Mouse (Mus musculus) liver, adult (tissue): ENCODE data around the gene Hpse2.

ENCODE experiments used
- GATA4 ChIP-seq: IDR thresholded peaks from 2 replicates; pipeline ENCODE4 v1.6.1; 2014; ENCODE audit warnings: mild to moderate bottlenecking, low read length; ENCODE audit not compliant: insufficient replicate concordance

Gene Hpse2

GRCm38 (mm10) chr19:43306756-43307155 is 81.4 kb downstream of the Hpse2 start:
- no peak for TF ChIP-seq GATA4

GRCm38 (mm10) chr19:43243993-43244392 is 144.2 kb downstream of the Hpse2 start:
- no peak for TF ChIP-seq GATA4

DNA sequence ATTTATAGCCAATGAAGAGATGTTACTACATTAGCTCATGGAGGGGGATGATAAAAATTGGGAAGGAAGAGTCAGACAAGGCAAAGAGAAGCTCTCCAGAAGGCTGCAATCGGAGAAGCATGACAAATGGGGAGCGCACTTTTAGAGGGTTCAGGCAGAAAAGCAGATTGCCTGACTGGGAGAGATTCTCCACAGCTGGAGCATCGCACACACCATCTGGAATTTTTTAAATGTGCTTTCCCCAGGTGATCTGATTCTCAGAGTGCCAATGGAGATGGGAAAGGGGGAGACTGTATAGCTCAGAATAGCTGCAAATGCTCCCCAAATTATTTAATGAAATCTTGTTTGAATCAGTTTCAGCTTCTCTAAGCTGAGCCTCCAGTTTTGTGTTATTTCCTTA is 156.4 kb downstream of the Hpse2 start:
- TF ChIP-seq GATA4: no peak

DNA sequence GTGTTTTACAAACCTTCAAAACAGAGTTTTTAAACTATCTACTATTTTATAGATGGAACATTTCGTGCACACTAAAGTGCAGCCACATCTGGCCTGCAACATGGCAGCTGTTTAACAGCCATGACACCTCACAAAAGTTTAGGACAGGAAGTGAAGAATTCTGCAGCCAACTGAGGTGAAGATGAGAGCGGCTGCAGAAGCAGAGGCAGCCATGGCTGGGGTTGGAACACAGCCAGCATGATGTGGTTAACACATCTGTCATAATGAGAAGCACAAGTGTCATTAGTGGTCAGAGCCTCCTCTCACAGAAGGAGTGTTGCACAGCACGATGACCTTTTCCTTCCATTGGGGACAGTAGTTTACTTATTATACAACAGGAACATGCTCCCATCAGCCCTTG is 194.6 kb downstream of the Hpse2 start:
- no peak for TF ChIP-seq GATA4

- TF ChIP-seq GATA4: no peak
Measured at GRCm38 (mm10) chr19:43175437-43175965, 212.7 kb downstream of the Hpse2 start.

DNA sequence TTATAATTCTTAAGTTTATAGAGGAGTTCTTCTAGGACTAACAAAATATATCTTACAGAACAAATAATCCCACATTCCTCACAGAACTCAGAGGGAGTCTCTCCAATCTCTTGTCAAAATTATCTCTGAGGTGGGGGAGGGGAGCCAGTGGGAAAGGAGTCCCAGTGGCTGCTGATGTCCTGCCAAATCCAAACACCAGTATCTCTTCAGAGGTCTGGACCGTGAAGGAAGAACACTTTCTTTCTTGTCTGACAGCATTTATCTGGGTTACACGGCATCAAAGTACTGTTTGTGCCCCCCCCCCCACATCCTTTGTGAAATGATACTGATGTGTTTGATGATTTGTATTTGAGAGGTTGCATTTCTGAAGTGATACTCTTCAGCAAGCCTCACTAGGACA is 213.3 kb downstream of the Hpse2 start:
- no peak for TF ChIP-seq GATA4

GRCm38 (mm10) chr19:43156085-43156484 is 232.1 kb downstream of the Hpse2 start:
- TF ChIP-seq GATA4: no peak

- TF ChIP-seq GATA4: no peak
Measured at GRCm38 (mm10) chr19:43155582-43155981, 232.6 kb downstream of the Hpse2 start.

DNA sequence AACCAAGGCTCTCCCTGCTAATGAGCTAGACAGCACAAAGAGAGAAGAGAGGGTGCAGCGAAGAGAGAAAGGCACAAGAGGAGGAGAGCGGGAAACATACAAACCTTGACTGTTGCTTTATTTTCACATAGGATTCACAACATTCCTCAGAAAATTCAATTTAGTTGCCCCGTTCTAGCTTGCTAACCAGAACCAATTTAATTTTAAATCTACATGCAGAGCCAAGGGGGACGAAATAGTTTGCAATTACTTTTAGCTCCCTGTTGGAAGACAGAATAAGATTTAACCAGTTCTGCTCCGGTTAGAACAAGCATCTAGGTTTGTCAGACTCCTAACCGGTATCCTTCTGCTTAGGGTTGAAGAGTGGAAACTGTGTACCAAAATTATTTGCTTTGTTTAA is 240.3 kb downstream of the Hpse2 start:
- no peak for TF ChIP-seq GATA4

DNA sequence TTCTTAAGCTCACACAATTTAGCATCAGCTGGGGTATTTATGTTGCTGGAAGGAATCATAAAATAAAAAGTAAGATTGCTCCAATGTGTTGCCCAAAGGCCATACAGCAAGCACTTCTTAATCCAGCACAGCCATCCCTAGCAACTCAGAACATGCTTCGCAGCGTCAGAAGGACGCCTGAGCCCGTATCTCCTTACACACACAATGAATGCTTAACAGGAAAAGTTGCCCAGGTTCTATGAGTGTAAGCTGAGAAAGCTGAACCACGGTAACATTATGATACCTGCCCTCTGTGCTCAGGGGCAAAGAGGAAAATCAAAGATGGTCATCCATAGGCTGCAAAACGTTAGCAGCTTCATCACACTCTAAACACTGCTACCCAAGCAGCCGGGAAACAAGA is 241.3 kb downstream of the Hpse2 start:
- no peak for TF ChIP-seq GATA4

DNA sequence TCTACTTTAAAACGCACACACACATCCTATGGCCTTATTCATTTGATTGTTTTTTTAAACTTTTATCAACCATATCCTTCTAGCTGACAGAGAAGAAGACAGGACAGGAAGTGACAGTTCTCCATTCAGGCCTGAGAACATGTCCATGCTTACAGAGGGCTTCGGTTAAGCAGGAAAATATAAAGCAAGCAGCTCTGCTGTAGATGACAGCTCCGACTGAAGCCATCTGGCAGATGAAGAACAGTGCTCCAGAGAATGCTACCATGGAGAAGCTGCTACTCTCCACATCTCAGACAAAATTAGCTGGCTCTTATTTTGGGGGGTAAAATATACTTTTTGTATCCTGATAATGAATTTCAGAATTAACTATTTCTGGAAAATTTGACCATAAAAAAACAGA is 246.5 kb downstream of the Hpse2 start:
- TF ChIP-seq GATA4: no peak

- TF ChIP-seq GATA4: no peak
Measured at GRCm38 (mm10) chr19:43109796-43110195, 278.4 kb downstream of the Hpse2 start.

- no peak for TF ChIP-seq GATA4
Measured at GRCm38 (mm10) chr19:43096915-43097314, 291.2 kb downstream of the Hpse2 start.

GRCm38 (mm10) chr19:43087216-43087615 is 300.9 kb downstream of the Hpse2 start:
- no peak for TF ChIP-seq GATA4

GRCm38 (mm10) chr19:43064155-43064554 is 324.0 kb downstream of the Hpse2 start:
- TF ChIP-seq GATA4: 0 out of 2 replicates have a peak, but pooled peaks have one; percentile 12

DNA sequence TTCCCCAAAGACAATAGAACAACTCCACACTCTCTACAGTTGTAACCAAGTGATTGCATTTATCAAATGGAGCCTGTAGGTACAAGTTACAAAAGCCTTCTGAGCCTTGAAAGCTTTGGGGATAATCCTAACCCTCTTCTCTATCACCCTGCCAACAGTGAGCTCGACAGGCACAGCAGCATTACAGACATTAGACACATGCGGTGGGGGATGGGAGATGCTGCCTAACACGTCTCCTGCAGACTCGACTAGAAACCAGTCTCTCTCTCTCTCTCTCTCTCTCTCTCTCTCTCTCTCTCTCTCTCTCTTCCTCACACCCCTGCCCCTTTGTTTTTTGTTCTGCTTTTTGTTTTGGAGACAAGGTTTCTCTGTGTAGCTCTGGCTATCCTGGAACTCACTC is 343.6 kb downstream of the Hpse2 start:
- TF ChIP-seq GATA4: no peak

DNA sequence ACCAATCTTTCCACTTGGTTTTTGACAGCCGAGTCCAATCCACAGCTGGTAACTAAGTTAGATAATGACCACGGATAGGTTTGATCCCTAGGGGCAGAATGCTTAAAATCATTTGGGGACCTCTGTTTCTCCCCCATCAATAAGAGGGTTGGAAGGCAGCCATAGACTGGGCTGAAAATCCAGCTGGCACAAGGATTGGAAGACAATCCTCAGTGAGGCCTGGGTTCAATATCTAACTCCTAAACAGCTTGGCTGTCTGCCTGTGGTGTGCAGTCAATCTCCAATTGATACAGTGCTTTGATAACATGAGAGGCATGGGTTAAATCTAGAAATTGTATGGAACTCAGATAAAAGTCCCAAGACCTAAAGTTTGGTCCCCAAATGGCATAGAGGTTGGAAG is 345.4 kb downstream of the Hpse2 start:
- no peak for TF ChIP-seq GATA4

GRCm38 (mm10) chr19:43042211-43042610 is 345.9 kb downstream of the Hpse2 start:
- TF ChIP-seq GATA4: no peak
